Mouse (Mus musculus) brown adipose tissue, adult 24 weeks (tissue): ENCODE data around the gene Ccdc85c. TPM values are rescaled to one million over a fixed set of nuclear protein-coding genes. Genes with fewer than 3 reads are reported as not detected.
A peak's percentile ranks its signal among the peaks of the same experiment; 100 is the strongest.

Source experiments
- H3K27ac ChIP-seq: fragments of 200-500 bp; replicated peaks from 2 replicates; pipeline ENCODE4 v1.5.1; 2012; ENCODE audit warnings: low read depth, mild to moderate bottlenecking, low read length
- H3K4me1 ChIP-seq: fragments of 200-500 bp; 2 replicates; pipeline ENCODE4 v1.6.1; 2012; ENCODE audit warnings: low read length, mixed read lengths; ENCODE audit not compliant: control insufficient read depth, insufficient read depth, insufficient read length
- H3K4me3 ChIP-seq: fragments of 200-500 bp; 2 replicates; pipeline ENCODE4 v1.5.1; 2012; ENCODE audit warnings: low read depth, mild to moderate bottlenecking, low read length, moderate library complexity; ENCODE audit not compliant: insufficient read depth
- polyA plus RNA-seq: library from polyadenylated mRNA; stranded (reverse); fragments of >200 nt; gene quantifications from 2 replicates; pipeline ENCODE4 v1.2.4, GENCODE M21; 2012; ENCODE audit not compliant: missing spikeins, insufficient read depth, insufficient read length

Gene Ccdc85c
- polyA plus RNA-seq, 1 experiment = 2.3 TPM

DNA sequence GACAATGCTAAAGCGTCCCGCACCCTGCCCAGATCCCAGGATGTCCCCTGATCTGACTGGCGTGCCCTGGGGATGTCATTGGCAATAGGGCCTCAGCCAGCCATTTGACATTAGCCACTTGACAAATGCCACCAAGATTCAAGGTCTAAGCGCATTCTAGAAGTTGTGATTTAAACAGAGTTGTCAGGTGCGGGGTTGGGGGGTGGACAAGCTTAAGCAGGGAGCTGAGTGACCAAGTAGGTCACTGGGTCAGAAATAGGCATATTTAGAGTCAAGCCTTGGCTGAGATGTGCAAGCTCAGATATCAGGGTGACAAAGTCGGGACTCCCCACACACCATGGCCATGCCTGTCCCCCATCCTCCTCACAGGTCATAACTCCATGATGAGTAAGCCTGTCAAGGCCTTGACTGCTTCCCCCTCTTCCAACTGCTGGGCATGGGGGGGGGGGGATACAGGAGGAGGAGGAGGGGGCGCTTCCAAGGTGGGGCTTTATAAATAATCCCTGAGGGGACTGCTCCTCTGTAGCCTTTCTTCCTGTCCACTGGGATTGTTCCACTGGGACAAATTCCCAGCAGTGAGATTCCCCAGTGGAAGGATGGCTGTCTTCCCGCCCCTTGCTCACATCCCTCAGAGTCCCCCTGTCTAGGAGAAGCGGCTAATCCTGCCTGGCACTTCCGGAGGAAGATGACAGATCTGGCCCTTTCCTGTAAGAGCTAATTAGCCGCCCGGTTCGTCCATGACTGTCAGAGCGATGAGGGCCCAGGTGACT, 9.4 kb upstream of the Ccdc85c start:
- no peak overlapping the region for H3K27ac ChIP-seq

DNA sequence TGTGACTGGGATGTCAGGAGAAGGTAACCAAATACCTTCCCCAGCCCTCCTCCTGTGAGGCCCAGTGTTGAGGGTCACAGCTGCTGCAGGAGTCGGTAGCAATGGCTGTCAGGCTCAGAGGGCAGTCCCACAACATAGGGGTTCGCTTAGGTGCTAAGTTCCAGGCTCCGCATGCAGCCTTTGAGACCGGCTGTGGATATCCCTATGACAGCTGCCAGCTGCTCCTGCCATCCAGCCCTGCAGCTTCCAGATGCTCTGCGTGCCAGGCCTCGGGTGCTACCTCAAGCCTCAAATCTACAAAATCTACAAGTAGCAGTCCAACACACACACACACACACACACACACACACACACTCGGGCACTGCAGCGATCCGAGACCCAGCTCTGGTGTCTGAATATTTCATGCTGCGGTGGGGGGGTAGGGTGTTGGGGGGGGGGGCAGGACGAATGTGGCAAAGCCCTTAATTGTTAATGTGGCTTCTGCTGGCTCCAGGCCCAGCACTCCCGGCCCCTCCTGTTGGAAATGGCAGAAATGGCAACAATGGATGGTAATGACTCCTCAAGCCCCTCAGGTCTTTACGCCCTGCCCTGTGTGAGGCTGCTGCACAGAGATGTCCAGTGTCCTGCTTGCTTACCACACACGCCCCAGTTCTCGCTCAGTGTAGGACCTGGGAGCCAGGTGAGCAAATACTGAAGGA, 3.1 kb upstream of the Ccdc85c start:
- H3K4me1 ChIP-seq = peaks cover 6% of the 10 kb centered on the region; the same call in 1 of the 2 replicates
- no peak overlapping the region for H3K4me3 ChIP-seq
- no peak overlapping the region for H3K27ac ChIP-seq

More for the DNA sequence above, 9.4 kb upstream of the Ccdc85c start:
- 0 out of 2 replicates have a peak, but pooled peaks cover 3% of the 10 kb centered on the region for H3K4me1 ChIP-seq
- H3K4me3 ChIP-seq = no peak overlapping the region

DNA sequence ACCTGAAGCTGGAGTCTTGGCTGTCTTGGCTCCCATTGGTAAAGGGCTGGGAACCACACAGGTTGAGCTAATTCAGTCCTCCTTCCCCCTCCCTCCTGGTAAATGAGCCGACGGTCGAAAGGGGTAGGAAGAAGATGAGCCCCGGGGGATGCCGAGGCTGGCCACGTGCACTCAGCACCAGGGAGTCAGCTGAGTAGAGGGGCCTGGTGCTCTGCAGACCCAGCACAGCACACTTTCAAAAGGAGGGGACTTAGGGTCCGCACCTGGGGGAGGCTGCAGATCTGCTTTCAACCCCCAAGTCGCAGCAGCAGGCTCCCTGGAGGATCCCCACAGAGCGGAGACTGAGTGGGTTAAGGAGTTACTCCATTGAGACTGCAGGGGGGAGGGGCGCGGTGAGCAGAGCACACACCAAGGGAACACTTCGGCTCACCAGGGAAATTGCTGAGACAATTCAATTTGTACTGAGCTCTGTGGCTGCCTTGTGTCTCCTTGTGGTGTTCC, 2.2 kb upstream of the Ccdc85c start:
- Histone ChIP-seq H3K27ac (no peak overlapping the region), H3K4me1 (peaks cover 10% of the 10 kb centered on the region; the same call in 1 of the 2 replicates), H3K4me3 (no peak overlapping the region)

DNA sequence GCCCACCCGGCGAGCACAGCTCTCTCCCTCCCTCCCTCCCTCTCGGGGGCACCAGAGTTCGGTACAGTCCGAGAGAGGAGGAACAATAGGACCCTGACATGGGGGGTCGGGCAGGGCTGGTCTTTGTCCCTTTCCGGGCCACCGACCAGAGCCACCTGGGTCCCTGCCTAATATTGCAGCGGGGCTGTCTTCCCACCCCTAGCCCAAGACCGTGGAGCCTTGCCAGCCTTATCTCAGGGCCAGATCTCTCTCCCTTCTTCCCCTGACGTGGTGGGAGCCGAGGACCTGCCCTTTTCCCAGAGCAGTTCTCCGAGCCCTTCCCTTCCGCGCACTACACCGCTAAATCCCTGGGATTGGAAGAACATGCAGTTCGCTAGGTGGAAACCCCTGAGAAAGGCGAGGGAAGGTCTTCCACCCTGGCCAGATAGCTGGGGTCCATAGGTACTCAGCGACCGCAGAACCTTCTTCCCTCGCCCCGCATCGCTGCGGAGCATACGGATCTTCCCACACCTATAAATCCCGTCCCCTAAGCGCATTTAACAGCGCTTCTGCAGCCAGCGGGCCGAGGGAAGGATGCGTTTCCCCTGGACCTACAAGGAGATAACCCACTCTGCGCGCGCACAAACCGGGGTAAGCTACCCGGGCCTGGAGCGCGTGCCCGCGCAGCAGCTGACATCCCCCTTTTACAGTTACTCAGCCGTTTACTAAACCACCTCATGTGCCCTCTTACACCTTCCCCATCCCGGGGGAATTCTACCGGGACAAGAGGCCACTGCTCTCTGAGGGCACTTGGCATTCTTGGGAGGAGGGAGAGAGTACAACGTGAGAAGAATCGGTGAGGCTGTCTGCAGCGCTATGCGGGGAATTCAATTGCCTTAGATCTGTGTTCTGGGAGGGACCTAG, 946 bp upstream of the Ccdc85c start:
- H3K4me1 ChIP-seq = peaks cover 22% of the 10 kb centered on the region
- peak overlapping the region; percentile 81 for H3K4me3 ChIP-seq
- no peak overlapping the region for H3K27ac ChIP-seq

DNA sequence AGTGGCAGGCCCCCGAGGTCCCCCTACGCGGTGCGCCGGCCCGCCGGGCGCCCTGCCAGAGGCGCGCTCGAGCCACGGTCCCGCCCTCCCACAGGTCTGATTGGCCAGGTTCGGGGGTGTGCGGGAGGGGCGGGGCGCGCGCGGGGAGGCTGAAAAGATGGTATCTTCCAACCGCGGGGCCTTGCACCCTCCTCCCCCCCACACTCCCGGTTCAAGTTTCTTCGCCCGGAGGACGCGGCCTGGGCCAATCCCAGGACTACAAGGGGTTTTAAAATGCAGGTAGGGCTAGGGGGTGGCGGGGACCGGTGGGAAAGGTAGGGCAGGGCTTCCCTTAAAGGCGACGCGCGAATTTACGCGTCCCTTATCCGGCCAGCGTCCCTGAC, 274 bp upstream of the Ccdc85c start:
- Histone ChIP-seq H3K4me3 (peak overlapping the region; percentile 81), H3K27ac (no peak overlapping the region), H3K4me1 (peaks cover 27% of the 10 kb centered on the region)

DNA sequence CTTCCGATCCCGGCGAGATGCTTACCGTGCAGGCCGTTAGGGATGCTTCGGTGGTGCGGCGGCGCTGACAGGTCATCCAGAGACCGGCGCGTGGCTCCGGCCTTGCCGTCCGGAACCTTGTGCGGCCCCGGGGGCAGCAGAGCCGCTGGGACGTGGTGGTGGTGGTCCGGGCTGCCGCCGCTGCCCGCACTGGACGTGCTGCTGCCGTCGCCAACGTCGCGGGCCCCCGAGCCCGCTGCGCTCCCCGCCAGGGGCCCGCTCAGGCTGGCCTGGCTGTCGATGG, 971 bp downstream of the Ccdc85c start:
- H3K4me1 ChIP-seq = peaks cover 38% of the 10 kb centered on the region
- peak overlapping the region; percentile 63 for H3K4me3 ChIP-seq
- H3K27ac ChIP-seq = no peak overlapping the region

DNA sequence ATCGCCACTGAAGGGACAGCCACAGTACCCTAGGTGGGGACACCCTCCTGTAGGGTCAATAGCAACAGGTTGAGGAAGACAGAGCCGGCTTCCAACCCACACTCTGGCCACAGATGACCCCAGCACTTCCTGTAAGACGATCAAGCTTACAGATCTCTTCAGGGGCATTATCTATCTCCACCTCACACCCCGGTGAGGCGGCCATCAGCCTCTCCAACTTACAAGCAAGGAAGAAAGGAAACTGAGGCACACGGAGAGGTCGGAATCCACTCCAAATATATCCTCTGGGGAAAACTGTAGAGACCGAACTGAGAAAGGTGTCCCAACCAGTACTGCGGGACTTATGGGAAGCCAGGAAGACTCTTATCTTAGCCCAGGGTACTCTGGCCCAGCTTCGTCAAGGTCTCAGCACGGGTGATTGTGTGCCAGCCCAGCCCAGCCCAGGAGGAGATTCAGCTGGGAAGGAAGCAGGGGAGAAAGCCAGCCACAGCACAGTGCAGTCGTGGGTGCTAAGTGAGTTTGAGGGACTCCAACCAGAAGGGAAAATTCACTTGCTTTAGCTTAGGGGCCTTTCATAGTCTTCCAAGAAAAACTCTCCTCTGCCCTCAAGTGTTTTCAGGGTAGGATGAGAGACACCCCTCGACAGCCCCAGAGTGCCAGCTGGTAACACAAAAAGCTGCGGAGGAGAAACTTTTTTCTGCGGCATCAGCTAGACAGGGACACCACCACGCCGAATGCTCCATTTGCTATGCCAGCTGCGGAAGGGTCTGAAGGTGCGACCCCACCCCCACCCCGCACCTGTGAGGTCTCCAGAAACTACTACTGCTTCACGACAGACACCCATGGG, 1.5 kb downstream of the Ccdc85c start:
- peaks cover 44% of the 10 kb centered on the region for H3K4me1 ChIP-seq
- no peak overlapping the region; the same call in 1 of the 2 replicates for H3K27ac ChIP-seq
- peak overlapping the region; percentile 63 for H3K4me3 ChIP-seq

DNA sequence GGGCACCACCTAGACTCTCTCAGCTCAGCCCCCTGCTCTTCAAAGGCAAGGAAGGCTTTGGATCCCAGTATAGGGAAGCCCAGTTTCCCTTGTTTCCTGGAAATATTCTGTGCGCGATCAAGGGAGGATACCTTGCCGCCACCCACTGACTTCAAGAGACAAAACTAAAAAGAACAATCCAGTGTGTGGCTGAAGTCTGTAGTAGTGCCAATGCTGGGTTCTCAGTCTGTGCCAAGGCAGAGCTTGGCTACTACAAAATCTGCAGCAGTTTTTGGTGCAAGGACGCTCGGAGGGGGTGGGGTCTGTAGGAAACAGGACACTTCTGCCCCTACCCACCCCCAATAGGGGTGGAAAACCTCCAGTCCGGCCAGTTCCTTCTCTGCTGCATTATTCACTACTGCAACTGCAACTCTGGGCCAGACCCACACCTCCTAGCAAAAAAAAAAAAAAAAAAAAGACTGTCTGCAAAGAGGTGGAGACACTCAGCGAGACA, 3.0 kb downstream of the Ccdc85c start:
- no peak overlapping the region for H3K4me3 ChIP-seq
- no peak overlapping the region for H3K27ac ChIP-seq
- H3K4me1 ChIP-seq = peaks cover 54% of the 10 kb centered on the region

DNA sequence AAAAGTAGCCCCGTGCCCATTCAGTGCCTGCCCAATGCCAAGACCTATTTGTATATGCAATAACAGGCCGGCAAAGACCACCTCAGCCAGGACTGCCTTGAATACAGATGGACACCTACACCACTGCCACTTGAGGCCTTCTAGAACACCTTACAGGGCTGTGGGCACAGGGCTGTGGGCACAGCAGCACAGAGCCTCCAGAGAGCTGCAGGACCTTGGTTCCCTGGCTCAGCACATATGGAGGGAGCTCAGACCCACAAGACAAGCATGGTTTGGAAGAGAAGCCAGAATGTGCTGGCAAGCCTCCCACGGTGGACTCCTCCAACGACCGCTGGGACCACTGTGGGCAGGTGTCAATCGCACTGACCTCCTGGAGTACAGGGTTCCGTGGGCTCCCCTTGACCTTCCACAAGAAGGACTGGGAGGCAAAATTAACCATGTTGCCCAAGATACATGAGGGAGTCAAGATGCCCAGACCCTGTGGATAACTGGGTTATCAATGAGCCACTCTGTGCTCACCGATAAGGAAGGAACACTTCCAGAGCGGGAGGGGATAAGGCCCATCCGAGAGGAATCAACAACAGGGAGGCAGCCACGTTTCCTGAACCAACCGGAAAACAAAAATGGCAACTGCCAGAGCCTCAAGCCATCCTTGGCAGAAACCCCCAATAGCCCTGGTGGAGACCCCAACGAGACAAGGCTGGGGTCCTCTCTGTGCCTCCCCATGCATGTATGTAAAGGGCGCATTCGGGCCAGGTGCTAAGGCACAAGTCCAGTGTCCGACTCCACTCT, 3.7 kb downstream of the Ccdc85c start:
- H3K4me1 ChIP-seq = peaks cover 56% of the 10 kb centered on the region
- H3K27ac ChIP-seq = no peak overlapping the region
- no peak overlapping the region for H3K4me3 ChIP-seq

DNA sequence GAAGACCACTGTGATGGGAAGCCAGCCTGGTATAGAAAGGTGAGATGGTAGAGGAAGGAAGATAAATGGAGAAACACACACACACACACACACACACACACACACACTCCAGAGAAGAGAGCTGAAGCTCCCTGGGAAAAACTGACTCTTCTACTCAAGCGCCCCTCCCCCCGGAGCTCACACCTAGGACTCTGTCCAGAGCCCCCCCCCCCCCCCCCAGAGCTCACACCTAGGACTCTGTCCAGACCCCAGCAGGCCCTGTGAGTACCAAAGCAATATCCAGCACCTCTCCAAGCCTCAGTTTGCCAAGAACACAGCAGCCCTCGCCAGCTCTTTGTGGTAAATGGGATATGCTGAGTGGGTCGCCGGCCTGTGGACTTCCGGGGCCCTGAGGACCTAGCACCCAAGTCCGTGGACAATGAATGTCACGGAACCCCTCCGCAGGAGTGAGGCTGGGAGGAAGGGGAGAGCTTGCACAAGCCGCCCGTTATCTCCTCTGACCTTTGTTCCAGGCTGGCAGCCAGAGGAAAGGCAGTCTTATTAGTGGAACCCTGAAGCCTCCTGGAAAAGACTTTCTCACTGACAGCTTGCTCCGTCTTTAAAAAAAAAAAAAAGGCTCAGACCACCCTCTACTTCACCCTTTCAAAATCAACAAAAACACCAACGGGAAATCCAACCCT, 4.8 kb downstream of the Ccdc85c start:
- peaks cover 60% of the 10 kb centered on the region for H3K4me1 ChIP-seq
- H3K4me3 ChIP-seq = peak overlapping the region; percentile 24; the same call in 1 of the 2 replicates

DNA sequence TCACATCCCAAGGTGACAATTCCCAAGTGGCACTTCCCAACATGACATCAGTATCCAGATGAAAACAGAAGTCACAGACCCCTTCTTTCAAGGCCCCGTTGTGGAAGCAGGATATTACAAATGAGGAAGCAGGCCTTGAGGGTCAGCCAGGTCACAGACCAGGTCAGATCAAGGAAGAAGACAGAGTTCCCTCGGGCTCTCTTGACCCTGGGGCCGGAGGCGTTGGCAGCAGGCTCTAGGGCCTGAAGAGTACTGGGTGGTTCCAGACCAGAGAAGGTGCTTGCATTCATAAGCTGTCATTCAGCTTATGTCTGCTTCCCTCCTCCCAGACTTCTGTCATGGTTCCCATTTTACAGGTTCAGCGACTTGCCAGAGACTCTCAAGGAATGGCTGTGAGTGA, 5.5 kb downstream of the Ccdc85c start:
- H3K4me1 ChIP-seq = peaks cover 62% of the 10 kb centered on the region

More for the DNA sequence above, 4.8 kb downstream of the Ccdc85c start:
- H3K27ac ChIP-seq = 0 out of 2 replicates have a peak overlapping the region, but pooled peaks have one; percentile 3

DNA sequence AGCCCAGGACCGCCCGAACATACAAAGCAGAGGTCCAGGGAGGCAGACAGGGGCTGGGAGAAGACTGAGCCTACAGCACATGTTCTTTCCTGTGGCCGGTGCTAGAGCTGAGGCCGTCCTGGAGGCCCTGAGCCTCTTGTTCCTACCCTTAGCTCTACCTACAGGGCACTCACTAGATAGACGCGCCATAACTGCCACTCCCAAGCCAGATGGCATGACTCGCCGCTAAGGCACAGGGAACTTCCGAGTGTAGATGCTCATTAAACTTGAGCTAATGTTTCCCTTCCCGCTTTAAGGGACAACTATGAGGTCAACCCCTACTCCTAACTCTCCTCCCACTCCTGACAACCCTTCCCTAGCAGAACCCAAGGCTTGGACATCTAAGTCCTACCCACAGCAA, 6.3 kb downstream of the Ccdc85c start:
- Histone ChIP-seq H3K4me1 (peaks cover 68% of the 10 kb centered on the region), H3K27ac (peak overlapping the region; percentile 26), H3K4me3 (no peak overlapping the region)

More for the DNA sequence above, 5.5 kb downstream of the Ccdc85c start:
- Histone ChIP-seq H3K27ac (0 out of 2 replicates have a peak overlapping the region, but pooled peaks have one; percentile 3), H3K4me3 (no peak overlapping the region)

DNA sequence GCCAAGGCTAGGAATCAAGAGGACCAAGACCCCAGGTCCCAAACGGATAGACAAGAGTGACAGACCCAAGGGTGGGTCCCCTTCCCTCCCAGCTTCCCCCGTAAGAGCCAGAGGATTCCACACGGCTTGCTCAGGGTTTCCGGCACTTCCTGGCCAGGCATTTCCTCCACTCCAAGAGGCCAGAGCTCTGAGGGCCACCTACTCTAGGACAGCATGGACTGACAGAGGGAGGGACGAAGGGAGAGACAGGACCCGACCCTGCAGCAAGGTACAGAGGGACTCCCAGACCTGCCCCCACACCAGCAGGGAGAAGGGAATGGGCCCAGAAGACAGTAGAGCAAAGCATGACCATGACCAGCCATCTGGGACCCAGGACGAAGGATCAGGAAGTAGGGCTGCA, 7.6 kb downstream of the Ccdc85c start:
- no peak overlapping the region for H3K4me3 ChIP-seq
- H3K27ac ChIP-seq = peak overlapping the region; percentile 92
- H3K4me1 ChIP-seq = peaks cover 64% of the 10 kb centered on the region
